Mouse (Mus musculus) liver, adult 2 months (tissue): ENCODE data around the gene Pde4d.

ENCODE experiments used
- CTCF ChIP-seq: fragments of 200-500 bp; IDR thresholded peaks from 2 replicates; pipeline ENCODE4 v1.5.1; 2011; ENCODE audit warnings: low read depth, low read length, control low read depth
- POLR2A ChIP-seq: fragments of 200-500 bp; IDR thresholded peaks from 2 replicates; pipeline ENCODE4 v1.6.1; 2011; ENCODE audit warnings: low read length, control low read depth; ENCODE audit not compliant: insufficient read depth; ENCODE audit errors: extremely low read depth

DNA sequence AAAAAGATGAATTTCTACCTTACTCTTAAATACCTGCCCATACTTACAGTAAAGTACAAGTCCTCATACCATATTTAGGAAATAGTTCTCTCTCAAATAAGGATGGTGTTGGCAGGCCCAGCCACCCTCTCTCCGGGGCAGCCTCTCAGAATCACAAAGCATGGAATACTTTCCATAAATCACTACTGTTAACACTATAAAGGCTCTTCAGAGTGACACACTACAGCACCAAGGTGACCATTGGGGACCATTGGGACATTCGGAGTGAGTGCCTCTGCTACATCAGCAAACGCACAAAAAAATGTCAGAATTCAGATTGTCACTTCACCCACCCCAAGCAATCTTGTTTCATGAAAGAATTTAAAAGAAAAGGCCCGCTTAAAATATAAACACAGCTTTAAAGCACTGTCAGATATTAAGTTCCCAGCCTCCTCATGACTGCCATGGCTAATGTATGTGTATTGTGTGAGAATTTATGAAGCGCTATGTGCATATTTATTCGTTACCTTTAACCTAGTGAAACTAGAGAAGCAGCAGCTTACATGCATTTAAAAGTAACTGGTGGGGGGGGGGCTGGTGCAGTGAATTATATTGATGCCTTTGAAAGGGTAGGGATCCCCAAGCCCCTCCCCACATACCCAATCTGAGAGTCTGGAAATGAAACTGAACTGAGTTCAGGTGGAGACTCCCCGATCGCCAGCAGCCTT, 769.4 kb downstream of the Pde4d start:
- TF ChIP-seq CTCF (no peak), POLR2A (no peak)
